Mouse (Mus musculus): ENCODE results near the gene Lsm4. TPM values are rescaled to one million over a fixed set of nuclear protein-coding genes. Genes with fewer than 3 reads are reported as not detected.

Gene Lsm4
- total RNA-seq, 2 experiments from 2014 or later = 63.8 to 71.5 TPM

DNA sequence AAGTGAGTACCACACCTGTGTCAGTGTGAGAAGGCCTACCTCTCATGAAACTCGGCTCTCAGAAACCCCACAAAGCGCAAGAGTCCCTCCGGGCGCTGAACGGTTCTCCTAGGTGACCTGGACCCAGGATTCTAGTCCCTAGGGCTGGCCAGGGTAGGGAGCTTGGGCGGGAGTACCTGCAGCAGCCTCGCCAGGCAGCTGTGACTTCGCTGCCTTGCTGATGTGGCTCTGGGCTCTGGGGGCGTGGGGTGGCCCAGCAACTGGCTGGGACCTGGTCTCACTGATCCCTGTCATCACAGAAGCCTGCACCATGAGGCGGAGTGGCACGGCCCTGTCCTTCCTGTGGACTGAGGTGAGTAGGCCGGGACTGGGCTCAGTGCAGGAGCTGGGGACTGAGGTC lies 51.2 kb downstream of the Lsm4 start:
- DNase-seq (ENCODE audit: low spot score in 2 of 2) = no peak

- DNase-seq (ENCODE audit: low spot score in 2 of 2) = no peak
Observed at GRCm38 (mm10) chr8:70725792-70726447, 52.9 kb downstream of the Lsm4 start.

DNA sequence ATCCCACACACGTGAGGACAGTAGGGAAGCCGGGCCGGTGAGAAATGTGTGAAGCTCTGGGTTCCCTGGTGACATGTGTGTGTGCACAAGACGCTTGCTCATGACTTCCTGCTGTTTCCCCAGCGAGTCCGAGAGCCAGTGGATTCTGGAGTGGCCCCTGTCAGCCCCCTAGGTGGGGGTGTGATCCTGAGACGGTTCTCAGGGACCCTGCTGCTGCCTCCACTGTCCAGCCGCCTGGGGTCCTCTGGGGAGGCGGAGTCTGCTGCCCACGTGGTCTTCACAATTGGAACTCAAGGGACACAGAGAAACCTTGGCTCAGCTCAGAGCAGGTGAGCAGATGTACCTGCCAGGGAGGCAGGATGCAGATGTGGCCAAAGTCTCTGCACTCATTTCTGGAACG lies 53.7 kb downstream of the Lsm4 start:
- no peak for DNase-seq (ENCODE audit: low spot score in 2 of 2)

Other genes starting within 250 kb of the Lsm4 start
- gene Crtc1, start 233.7 kb upstream of the Lsm4 start, total RNA-seq (2021) = 100 to 1,000 TPM; 193 to 199 TPM
- 10 to 100 TPM; 54.1 to 62.0 TPM for gene Klhl26, start 196.3 kb upstream of the Lsm4 start, total RNA-seq (2021)
- 100 to 1,000 TPM; 326 to 327 TPM for gene Tmem59l, start 185.9 kb upstream of the Lsm4 start, total RNA-seq (2021)
- 10 to 100 TPM; 33.1 to 38.2 TPM for gene Crlf1, start 180.1 kb upstream of the Lsm4 start, total RNA-seq (2021)
- gene Rex1bd, start 166.5 kb upstream of the Lsm4 start, total RNA-seq (2021) = 100 to 1,000 TPM in 1 of 2 experiments, 10 to 100 TPM in 1; 96.5 to 104 TPM
- gene Uba52, start 162.4 kb upstream of the Lsm4 start, total RNA-seq (2021) = 1,000 to 10,000 TPM; 1,062 to 1,079 TPM
- 100 to 1,000 TPM; 450 to 467 TPM for gene Fkbp8, start 145.5 kb upstream of the Lsm4 start, total RNA-seq (2021)
- 10 to 100 TPM; 40.6 to 45.6 TPM for gene Kxd1, start 145.3 kb upstream of the Lsm4 start, total RNA-seq (2021)
- gene Ell, start 133.8 kb upstream of the Lsm4 start, total RNA-seq (2021) = 10 to 100 TPM; 18.9 to 21.8 TPM
- 10 to 100 TPM; 47.3 to 47.7 TPM for gene Isyna1, start 78.9 kb upstream of the Lsm4 start, total RNA-seq (2021)
- gene Ssbp4, start 64.4 kb upstream of the Lsm4 start, total RNA-seq (2021) = 100 to 1,000 TPM; 272 to 279 TPM
- under 1 TPM; 0.33 to 0.37 TPM for gene Lrrc25, start 57.1 kb upstream of the Lsm4 start, total RNA-seq (2021)
- gene Gdf15, start 40.8 kb upstream of the Lsm4 start, total RNA-seq (2021) = not detected
- 10 to 100 TPM; 20.0 to 23.3 TPM for gene Pgpep1, start 12.9 kb upstream of the Lsm4 start, total RNA-seq (2021)
- gene Jund, start 25.7 kb downstream of the Lsm4 start, total RNA-seq (2021) = 100 to 1,000 TPM; 186 to 200 TPM
- gene Iqcn, start 30.2 kb downstream of the Lsm4 start, total RNA-seq (2021) = under 1 TPM in 1 of 2 experiments, not detected in 1; 0.07 TPM
- gene Gm3336, start 45.3 kb downstream of the Lsm4 start, total RNA-seq (2021) = not detected
- gene Pde4c, start 50.5 kb downstream of the Lsm4 start, total RNA-seq (2021) = 1 to 10 TPM; 1.0 to 1.3 TPM
- 100 to 1,000 TPM; 814 to 823 TPM for gene Rab3a, start 81.4 kb downstream of the Lsm4 start, total RNA-seq (2021)
- gene Mpv17l2, start 87.7 kb downstream of the Lsm4 start, total RNA-seq (2021) = 10 to 100 TPM; 34.5 to 41.1 TPM
- gene Pik3r2, start 103.5 kb downstream of the Lsm4 start, total RNA-seq (2021) = 100 to 1,000 TPM; 158 to 162 TPM
- gene Mast3, start 131.8 kb downstream of the Lsm4 start, total RNA-seq (2021) = 100 to 1,000 TPM; 439 to 476 TPM
- gene Il12rb1, start 135.2 kb downstream of the Lsm4 start, total RNA-seq (2021) = 1 to 10 TPM in 1 of 2 experiments, under 1 TPM in 1; 0.97 to 1.7 TPM
- gene Arrdc2, start 166.5 kb downstream of the Lsm4 start, total RNA-seq (2021) = 10 to 100 TPM; 15.9 to 27.3 TPM
- gene Kcnn1, start 190.0 kb downstream of the Lsm4 start, total RNA-seq (2021) = 10 to 100 TPM; 19.0 to 20.8 TPM
- 10 to 100 TPM; 93.2 to 98.5 TPM for gene Ccdc124, start 200.7 kb downstream of the Lsm4 start, total RNA-seq (2021)
- 10 to 100 TPM; 11.1 to 12.9 TPM for gene Slc5a5, start 219.5 kb downstream of the Lsm4 start, total RNA-seq (2021)
- gene Rpl18a, start 224.2 kb downstream of the Lsm4 start, total RNA-seq (2021) = 100 to 1,000 TPM; 713 to 785 TPM
- 100 to 1,000 TPM in 1 of 2 experiments, 10 to 100 TPM in 1; 96.3 to 100 TPM for gene Map1s, start 232.7 kb downstream of the Lsm4 start, total RNA-seq (2021)

All from layer of hippocampus, adult 18-20 months (tissue).